Mouse (Mus musculus) liver, embryonic 14.5 days (tissue): ENCODE results near the gene Cntnap5c. TPM values are rescaled to one million over a fixed set of nuclear protein-coding genes. Genes with fewer than 3 reads are reported as not detected.

Source experiments
- ATAC-seq: fragments of 200-750 bp; cut with Nextera tagmentation; 2 replicates; pipeline ENCODE4 v1.8.0; 2017; ENCODE audit warnings: moderate number of reproducible peaks, mild to moderate bottlenecking, moderate library complexity; ENCODE audit not compliant: insufficient read depth
- DNase-seq, 3 experiments: peaks; one replicate each; pipeline ENCODE4 v3.0.0-alpha.2; 2012 to 2013; ENCODE audit warnings: low read depth in 3 of 3, low spot score in 3 of 3
- H3K27ac ChIP-seq: fragments of 300-500 bp; sonication (generic); 2 replicates; pipeline ENCODE4 v1.5.1; 2014; ENCODE audit warnings: moderate library complexity, mild to moderate bottlenecking, control low read depth, inconsistent platforms
- H3K27me3 ChIP-seq: fragments of 300-500 bp; sonication (generic); 2 replicates; pipeline ENCODE4 v1.6.1; 2014; ENCODE audit warnings: mild to moderate bottlenecking, low read length, moderate library complexity; ENCODE audit not compliant: control insufficient read depth, insufficient read depth
- H3K36me3 ChIP-seq: fragments of 300-500 bp; sonication (generic); replicated peaks from 2 replicates; pipeline ENCODE4 v1.6.1; 2014; ENCODE audit warnings: low read depth; ENCODE audit not compliant: control insufficient read depth, insufficient read depth
- H3K4me1 ChIP-seq, 2 experiments: fragments of 200-500 bp in 1 of 2; fragments of 300-500 bp in 1 of 2; sonication (generic) in 1 of 2; replicated peaks; 2 replicates each; pipeline ENCODE4 v1.6.1; 2012 to 2014; ENCODE audit warnings: antibody characterized with exemption in 1 of 2, inconsistent platforms in 1 of 2, low read length in 1 of 2; ENCODE audit not compliant: control insufficient read depth in 2 of 2, insufficient read depth in 2 of 2
- H3K4me2 ChIP-seq: fragments of 300-500 bp; sonication (generic); 2 replicates; pipeline ENCODE4 v1.6.1; 2014; ENCODE audit warnings: low read depth, mild to moderate bottlenecking, control low read depth, moderate library complexity
- H3K4me3 ChIP-seq, 2 experiments: fragments of 200-500 bp in 1 of 2; fragments of 300-500 bp in 1 of 2; sonication (generic) in 1 of 2; 2 replicates each; pipeline ENCODE4 v1.5.1; 2012 to 2014; ENCODE audit warnings: low read depth in 2 of 2, low read length in 2 of 2, mild to moderate bottlenecking in 2 of 2, control low read depth in 1 of 2, inconsistent platforms in 1 of 2, moderate library complexity in 1 of 2; ENCODE audit not compliant: insufficient read depth in 1 of 2
- H3K9ac ChIP-seq: fragments of 300-500 bp; sonication (generic); replicated peaks from 2 replicates; pipeline ENCODE4 v1.6.1; 2014; ENCODE audit warnings: mild to moderate bottlenecking, control low read depth, moderate library complexity
- H3K9me3 ChIP-seq: fragments of 300-500 bp; sonication (generic); 2 replicates; pipeline ENCODE4 v1.6.1; 2016; ENCODE audit warnings: low read length, mixed read lengths; ENCODE audit not compliant: control insufficient read depth
- CTCF ChIP-seq: IDR thresholded peaks from 2 replicates; pipeline ENCODE4 v1.5.1; 2016; ENCODE audit warnings: antibody characterized with exemption, low read depth, control low read depth
- EP300 ChIP-seq: IDR thresholded peaks from 2 replicates; pipeline ENCODE4 v1.6.1; 2016; ENCODE audit warnings: antibody characterized with exemption, low read depth
- WGBS: fragments of 180-500 bp; shearing (Covaris S2); extraction: QIAGEN DNeasy Blood & Tissue Kit; methylation state at CpG from one replicate; pipeline ENCODE4 v1.1.7; 2014; ENCODE audit not compliant: insufficient replicate concordance; 5-methylcytosine and 5-hydroxymethylcytosine counted together
- polyA plus RNA-seq, 2 experiments: library from polyadenylated mRNA; depleted of rRNA in 1 of 2; stranded (reverse) in 1 of 2; unstranded in 1 of 2; fragments of >200 nt; fragmentation: Nextera tagmentation in 1 of 2; extraction: Ambion mirVana in 1 of 2; gene quantifications; 2 replicates each; pipeline versions ENCODE4 v1.2.1 to v1.2.3; 2012 to 2014

The Cntnap5c gene
- polyA plus RNA-seq, 2 experiments = not detected

DNA sequence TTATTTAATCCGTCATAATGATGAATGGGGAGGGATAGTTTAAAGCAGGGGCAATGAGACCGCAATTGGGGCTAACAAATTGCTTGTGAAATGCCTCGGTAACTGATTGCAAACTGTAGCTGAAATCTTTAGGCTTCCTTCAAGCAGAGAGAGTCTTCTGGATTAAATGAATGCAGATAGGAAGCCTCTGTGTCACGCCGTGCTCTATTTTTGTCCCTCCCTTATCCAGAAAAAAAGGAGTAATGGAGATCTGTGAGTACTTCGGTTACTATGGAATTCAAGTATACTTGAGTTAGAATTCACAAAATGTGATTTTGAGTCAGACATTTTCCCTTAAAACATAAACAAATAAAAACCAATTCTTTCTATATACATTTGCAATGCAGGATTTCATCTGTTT is 581.9 kb downstream of the Cntnap5c start:
- Histone ChIP-seq H3K4me2 (no peak overlapping the region), H3K4me1 (no peaks in the 10 kb centered on the region), H3K9ac (no peak overlapping the region), H3K27ac (no peak overlapping the region), H3K36me3 (no peaks in the 10 kb centered on the region), H3K4me3 (no peak overlapping the region), H3K9me3 (no peaks in the 10 kb centered on the region), H3K27me3 (no peaks in the 10 kb centered on the region)
- TF ChIP-seq EP300 (no peak), CTCF (no peak)
- no peak for ATAC-seq
- WGBS = 67% methylated on average over 6 of the region's 6 CpGs
- no peak for DNase-seq

DNA sequence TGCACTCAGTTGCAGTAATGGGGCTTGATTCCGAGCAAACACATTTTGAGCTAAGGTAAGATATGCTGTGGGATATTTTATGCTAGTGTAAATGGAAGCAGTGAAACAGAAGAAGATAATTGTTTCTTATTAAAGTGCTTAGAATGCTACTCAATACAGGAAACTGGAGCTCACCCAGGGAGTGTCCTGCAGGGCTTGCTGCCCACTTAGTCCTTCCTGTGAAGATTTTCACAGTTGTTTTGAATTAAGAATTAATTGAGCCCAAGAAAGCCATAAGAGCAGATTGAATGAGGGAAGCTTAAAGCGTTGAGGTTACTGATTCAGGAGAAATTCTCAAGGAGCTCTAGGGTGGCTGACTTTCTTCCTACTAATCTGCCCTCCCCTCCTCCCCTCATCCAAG is 586.9 kb downstream of the Cntnap5c start:
- WGBS = 51% methylated on average over 2 of the region's 2 CpGs

DNA sequence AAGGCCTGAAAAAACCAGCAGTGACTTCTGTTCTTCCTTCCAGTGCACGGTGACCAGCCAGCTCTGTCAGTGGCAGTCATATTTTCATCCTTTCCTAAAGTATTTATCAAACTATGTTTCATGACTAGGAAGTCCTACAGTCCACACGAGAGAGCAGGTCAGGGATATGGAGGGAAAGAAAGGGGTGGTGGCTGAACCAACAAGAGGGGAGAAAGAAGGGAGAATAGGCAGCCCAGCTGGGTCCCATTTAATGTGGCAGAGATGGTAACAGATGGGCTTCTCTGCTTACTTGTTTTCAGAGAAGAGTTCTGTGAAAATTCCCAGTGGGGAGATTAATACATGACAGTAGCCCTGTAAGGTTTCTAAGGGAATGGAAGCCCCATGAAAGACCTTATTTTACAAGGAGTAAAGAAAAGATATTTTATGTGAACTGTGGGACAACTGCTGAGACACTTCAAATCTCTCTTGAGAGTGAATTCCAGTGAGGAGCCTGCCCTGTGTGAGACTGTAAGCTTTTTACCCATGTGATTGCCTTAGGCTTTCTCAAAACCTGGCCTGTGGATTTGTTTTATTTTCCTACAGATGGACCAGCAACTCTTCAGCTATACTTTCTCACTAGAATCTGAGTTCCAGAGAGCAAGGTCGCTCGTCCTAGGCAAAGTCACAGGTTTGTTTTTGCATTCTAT is 594.4 kb downstream of the Cntnap5c start:
- ATAC-seq = no peak
- H3K4me1 ChIP-seq = no peaks in the 10 kb centered on the region
- H3K4me2 ChIP-seq = no peak overlapping the region
- no peaks in the 10 kb centered on the region for H3K9me3 ChIP-seq
- H3K27ac ChIP-seq = no peak overlapping the region
- no peak for DNase-seq
- H3K9ac ChIP-seq = no peak overlapping the region
- no peaks in the 10 kb centered on the region for H3K27me3 ChIP-seq
- 48% methylated on average over 4 of the region's 4 CpGs for WGBS
- no peak for TF ChIP-seq EP300
- no peak for TF ChIP-seq CTCF
- no peaks in the 10 kb centered on the region for H3K36me3 ChIP-seq
- no peak overlapping the region for H3K4me3 ChIP-seq

More for the DNA sequence above, 586.9 kb downstream of the Cntnap5c start:
- Histone ChIP-seq H3K4me2 (no peak overlapping the region), H3K27me3 (no peaks in the 10 kb centered on the region), H3K36me3 (no peaks in the 10 kb centered on the region), H3K4me1 (no peaks in the 10 kb centered on the region), H3K27ac (no peak overlapping the region), H3K9me3 (no peaks in the 10 kb centered on the region), H3K4me3 (no peak overlapping the region), H3K9ac (no peak overlapping the region)
- TF ChIP-seq CTCF = no peak
- no peak for TF ChIP-seq EP300
- no peak for DNase-seq
- no peak for ATAC-seq

DNA sequence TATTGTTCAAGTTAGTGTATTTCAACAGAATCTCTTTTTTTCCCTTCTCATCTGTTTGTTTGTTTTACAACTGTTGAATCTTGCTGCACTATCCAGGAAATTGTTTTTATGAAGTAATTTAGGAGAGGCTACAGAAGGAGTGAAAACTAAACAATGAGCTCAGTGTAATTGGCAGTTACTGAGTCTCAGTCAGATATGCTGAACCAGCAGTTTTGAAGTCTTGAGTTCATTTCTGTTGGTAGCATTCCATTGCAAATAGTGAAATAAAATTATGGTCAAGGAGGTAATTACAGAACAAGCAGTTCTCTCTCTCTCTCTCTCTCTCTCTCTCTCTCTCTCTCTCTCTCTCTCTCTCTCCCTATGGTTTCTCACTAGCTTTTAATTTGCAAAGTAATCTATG is 600.7 kb downstream of the Cntnap5c start:
- no peak overlapping the region for H3K4me3 ChIP-seq
- no peaks in the 10 kb centered on the region for H3K36me3 ChIP-seq
- ATAC-seq (no peak), DNase-seq (no peak)
- no peak overlapping the region for H3K4me2 ChIP-seq
- H3K9me3 ChIP-seq = no peaks in the 10 kb centered on the region
- no peaks in the 10 kb centered on the region for H3K4me1 ChIP-seq
- H3K27ac ChIP-seq = no peak overlapping the region
- TF ChIP-seq EP300 (no peak), CTCF (no peak)
- H3K27me3 ChIP-seq = no peaks in the 10 kb centered on the region
- no peak overlapping the region for H3K9ac ChIP-seq

DNA sequence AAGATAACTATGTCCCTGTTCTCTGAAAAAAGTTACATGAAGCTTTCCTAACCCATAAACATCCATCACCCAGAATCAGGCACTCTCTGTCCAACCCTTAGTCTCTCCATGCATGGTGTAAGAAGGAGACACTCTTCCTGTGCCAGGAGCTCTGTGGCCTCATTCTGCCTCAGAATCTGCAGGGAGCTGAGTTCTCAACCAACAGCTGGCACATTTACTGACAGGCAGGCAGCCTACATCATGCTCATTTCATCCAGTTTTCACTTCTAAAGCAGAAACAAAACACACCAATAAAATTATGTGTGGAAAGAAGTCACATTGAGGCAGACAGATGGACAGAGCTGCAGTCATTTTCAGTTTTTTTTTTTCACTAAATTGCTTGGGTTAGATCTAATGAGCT is 638.4 kb downstream of the Cntnap5c start:
- Histone ChIP-seq H3K36me3 (no peaks in the 10 kb centered on the region), H3K9ac (no peak overlapping the region), H3K27ac (no peak overlapping the region), H3K4me1 (no peaks in the 10 kb centered on the region), H3K4me2 (no peak overlapping the region), H3K9me3 (no peaks in the 10 kb centered on the region), H3K4me3 (no peak overlapping the region), H3K27me3 (no peaks in the 10 kb centered on the region)
- TF ChIP-seq CTCF = no peak
- no peak for TF ChIP-seq EP300
- ATAC-seq = no peak
- DNase-seq = no peak
